Mouse (Mus musculus) brain, embryonic 14.5 days (tissue): Measurements from ENCODE around the gene Cstf3.

ENCODE experiments used
- CTCF ChIP-seq: fragments of 200-500 bp; IDR thresholded peaks from 2 replicates; pipeline ENCODE4 v1.5.1; 2012; ENCODE audit warnings: inconsistent platforms, mild to moderate bottlenecking, moderate library complexity, borderline replicate concordance; ENCODE audit not compliant: insufficient read depth, insufficient read length; ENCODE audit errors: extremely low read depth
- POLR2A ChIP-seq: fragments of 200-500 bp; IDR thresholded peaks from 2 replicates; pipeline ENCODE4 v1.6.1; 2012; ENCODE audit warnings: mild to moderate bottlenecking, inconsistent platforms, borderline replicate concordance; ENCODE audit not compliant: poor library complexity, insufficient read depth, insufficient read length, severe bottlenecking; ENCODE audit errors: extremely low read depth

DNA sequence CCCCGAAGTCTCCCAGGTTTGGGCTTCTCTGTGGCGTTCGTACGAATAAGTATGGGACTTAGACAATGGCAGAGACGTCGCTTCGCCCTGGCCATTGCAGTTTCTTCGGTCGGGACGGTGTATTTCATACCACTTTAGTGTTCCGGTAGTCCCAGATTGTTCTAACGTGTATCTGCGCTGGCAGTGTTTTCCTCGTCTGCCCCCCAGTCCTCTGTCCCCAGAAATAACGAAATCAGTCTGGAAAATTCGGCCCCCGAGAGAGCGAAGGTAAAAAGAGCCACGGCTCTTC is 450 bp downstream of the Cstf3 start:
- TF ChIP-seq POLR2A (no peak), CTCF (no peak)
